Mouse (Mus musculus): ENCODE data around the gene Mpp2. TPM values are rescaled to one million over a fixed set of nuclear protein-coding genes. Genes with fewer than 3 reads are reported as not detected.

The Mpp2 gene
- polyA plus RNA-seq, 1 experiment = not detected

DNA sequence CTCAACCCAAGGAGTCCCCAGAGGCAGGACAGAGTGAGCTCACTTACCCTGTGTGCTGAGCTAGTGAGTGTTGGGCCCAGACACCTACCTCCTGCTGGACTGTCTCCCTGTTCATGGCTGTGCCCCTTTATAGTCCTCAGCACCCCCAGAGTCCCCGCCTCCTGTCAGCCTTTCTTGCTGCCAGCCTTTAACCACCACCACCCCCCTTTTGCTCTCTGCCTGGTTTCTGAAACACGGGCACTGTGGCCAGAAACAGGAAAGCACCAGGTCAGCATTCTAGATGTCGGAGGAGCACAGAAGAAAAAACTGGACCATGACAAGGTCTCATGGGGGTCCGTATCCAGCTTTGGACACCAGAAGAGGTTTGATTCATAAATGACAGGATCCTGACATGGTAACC is 12.9 kb upstream of the Mpp2 start, which contains the start of gene Ppy:
Ppy (minus strand) TSS at position 101 of the 400 bp plus-strand sequence.
- TF ChIP-seq CTCF (IDR thresholded peaks at IDR 0.05; ENCODE audit: low read depth, low read length) = no peak
- TF ChIP-seq POLR2A (IDR thresholded peaks at IDR 0.05; ENCODE audit: borderline replicate concordance, low read depth, low read length) = no peak
- Histone ChIP-seq H3K4me1 (ENCODE audit: control insufficient read depth, insufficient read depth, low read length) (peaks cover 6% of the 10 kb centered on the region), H3K4me3 (ENCODE audit: insufficient read depth, low read length) (no peak within 1 kb of the TSS), H3K27ac (ENCODE audit: insufficient read depth, low read depth, low read length) (no peak within 1 kb of the TSS)

GRCm38 (mm10) chr11:102096887-102097391 is 8.6 kb upstream of the Mpp2 start:
- peaks cover 6% of the 10 kb centered on the region for H3K4me1 ChIP-seq (ENCODE audit: control insufficient read depth, insufficient read depth, low read length)

DNA sequence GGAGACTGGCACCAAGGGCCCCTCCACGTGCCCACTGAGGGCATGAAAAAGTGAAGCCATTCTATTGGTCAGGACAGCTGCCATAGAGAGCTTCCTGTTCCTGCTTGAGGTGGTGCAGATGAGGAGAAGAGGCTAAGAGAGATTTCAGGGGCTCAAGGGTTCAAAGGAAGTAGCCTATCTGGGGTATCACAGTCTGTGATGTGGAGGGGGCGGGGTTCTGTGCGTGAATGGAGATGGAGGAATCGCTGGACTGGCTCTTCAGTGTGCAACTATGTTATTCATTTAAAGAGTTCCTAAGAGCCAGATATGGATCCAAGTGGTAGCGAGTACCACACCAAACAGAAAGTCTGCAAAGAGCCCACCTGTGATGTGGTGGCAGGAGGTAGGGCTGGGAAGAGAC is 8.1 kb upstream of the Mpp2 start:
- no peak overlapping the region for H3K4me3 ChIP-seq (ENCODE audit: insufficient read depth, low read length)
- peaks cover 6% of the 10 kb centered on the region for H3K4me1 ChIP-seq (ENCODE audit: control insufficient read depth, insufficient read depth, low read length)

More at GRCm38 (mm10) chr11:102096887-102097391, 8.6 kb upstream of the Mpp2 start:
- TF ChIP-seq POLR2A (IDR thresholded peaks at IDR 0.05; ENCODE audit: borderline replicate concordance, low read depth, low read length) (no peak), CTCF (IDR thresholded peaks at IDR 0.05; ENCODE audit: low read depth, low read length) (peak; percentile 28; the same call in 1 of the 2 replicates)
- Histone ChIP-seq H3K4me3 (ENCODE audit: insufficient read depth, low read length) (peak overlapping the region; percentile 39), H3K27ac (ENCODE audit: insufficient read depth, low read depth, low read length) (no peak overlapping the region)

GRCm38 (mm10) chr11:102095676-102096075 is 7.4 kb upstream of the Mpp2 start:
- TF ChIP-seq CTCF (IDR thresholded peaks at IDR 0.05; ENCODE audit: low read depth, low read length) (no peak), POLR2A (IDR thresholded peaks at IDR 0.05; ENCODE audit: borderline replicate concordance, low read depth, low read length) (no peak)
- Histone ChIP-seq H3K4me1 (ENCODE audit: control insufficient read depth, insufficient read depth, low read length) (peaks cover 6% of the 10 kb centered on the region), H3K27ac (ENCODE audit: insufficient read depth, low read depth, low read length) (no peak overlapping the region), H3K4me3 (ENCODE audit: insufficient read depth, low read length) (no peak overlapping the region)

More for the DNA sequence above, 8.1 kb upstream of the Mpp2 start:
- TF ChIP-seq CTCF (IDR thresholded peaks at IDR 0.05; ENCODE audit: low read depth, low read length) (no peak), POLR2A (IDR thresholded peaks at IDR 0.05; ENCODE audit: borderline replicate concordance, low read depth, low read length) (no peak)
- no peak overlapping the region for H3K27ac ChIP-seq (ENCODE audit: insufficient read depth, low read depth, low read length)

DNA sequence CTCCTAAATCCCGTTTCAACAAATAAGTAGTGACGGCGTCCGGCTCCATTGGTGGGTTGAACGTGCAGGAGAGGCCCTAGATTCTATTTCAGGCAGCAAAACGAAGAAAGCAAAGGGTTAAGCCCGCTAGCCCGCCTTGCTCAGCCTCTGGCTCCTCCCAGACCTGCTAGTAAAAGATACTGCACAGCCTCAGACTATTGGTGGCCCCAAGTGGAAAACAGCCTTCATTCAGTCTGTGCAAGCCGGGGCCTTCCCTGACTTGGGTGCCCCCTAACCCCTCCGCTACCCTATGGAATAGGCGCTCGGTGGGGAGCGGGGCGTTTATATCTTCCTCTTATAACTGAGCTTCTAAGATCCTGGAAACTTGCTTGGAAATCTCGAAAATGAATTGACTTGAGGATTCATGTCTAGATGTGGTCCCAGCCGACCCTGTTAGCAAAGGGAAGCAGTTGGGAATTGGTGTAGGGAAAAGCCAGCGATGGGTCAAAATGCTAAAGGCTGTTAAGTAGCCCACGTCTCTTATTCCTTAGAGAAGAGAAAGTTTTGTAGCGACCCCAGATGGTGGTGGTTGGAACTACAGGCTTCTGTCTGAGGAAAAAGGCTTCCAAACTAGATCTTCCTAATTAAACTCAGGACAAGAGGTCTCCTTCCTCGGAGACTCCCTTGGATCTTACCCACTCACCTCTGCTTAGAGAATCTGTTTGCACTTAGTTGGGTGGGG is 933 bp upstream of the Mpp2 start:
- H3K4me1 ChIP-seq (ENCODE audit: control insufficient read depth, insufficient read depth, low read length) = peaks cover 2% of the 10 kb centered on the region; the same call in 1 of the 2 replicates
- TF ChIP-seq POLR2A (IDR thresholded peaks at IDR 0.05; ENCODE audit: borderline replicate concordance, low read depth, low read length) = no peak
- TF ChIP-seq CTCF (IDR thresholded peaks at IDR 0.05; ENCODE audit: low read depth, low read length) = peak; percentile 32; the same call in 1 of the 2 replicates
- no peak overlapping the region for H3K27ac ChIP-seq (ENCODE audit: insufficient read depth, low read depth, low read length)
- peak overlapping the region; percentile 46 for H3K4me3 ChIP-seq (ENCODE audit: insufficient read depth, low read length)

DNA sequence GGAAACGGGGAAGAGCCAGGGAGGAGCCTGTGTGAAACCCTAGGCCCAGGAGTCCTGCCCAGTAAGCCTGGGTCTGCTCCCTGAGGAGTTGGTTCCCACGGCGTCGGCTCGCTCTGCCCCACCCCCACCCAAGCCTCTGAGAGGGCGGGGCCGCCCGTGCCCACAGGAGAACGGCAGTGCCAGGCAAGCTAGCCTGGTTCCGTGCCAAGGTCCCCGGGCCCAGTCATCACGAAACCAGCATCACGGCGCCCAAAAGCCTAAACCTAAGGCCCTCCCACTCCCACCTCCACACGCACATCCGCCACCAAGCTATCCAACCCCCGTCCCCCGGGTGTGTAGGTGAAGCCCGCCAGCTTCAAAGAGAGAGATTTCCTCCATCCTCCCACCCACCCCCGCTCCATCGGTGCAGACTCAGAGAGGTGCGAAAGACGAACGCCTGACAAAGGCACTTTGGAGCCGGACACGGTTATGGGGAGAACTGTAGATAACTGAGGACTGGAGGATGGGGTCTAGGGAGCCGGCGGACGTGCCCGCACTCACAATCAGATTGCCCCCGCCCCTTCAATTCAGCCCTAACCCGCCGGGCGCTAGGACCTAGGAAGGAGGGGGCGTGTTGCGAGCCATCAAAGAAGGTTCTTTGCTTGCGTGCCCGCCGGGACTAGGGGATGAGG is 1.1 kb downstream of the Mpp2 start:
- Histone ChIP-seq H3K27ac (ENCODE audit: insufficient read depth, low read depth, low read length) (no peak overlapping the region), H3K4me1 (ENCODE audit: control insufficient read depth, insufficient read depth, low read length) (peaks cover 2% of the 10 kb centered on the region; the same call in 1 of the 2 replicates), H3K4me3 (ENCODE audit: insufficient read depth, low read length) (0 out of 2 replicates have a peak overlapping the region, but pooled peaks have one; percentile 2)
- TF ChIP-seq CTCF (IDR thresholded peaks at IDR 0.05; ENCODE audit: low read depth, low read length) (no peak), POLR2A (IDR thresholded peaks at IDR 0.05; ENCODE audit: borderline replicate concordance, low read depth, low read length) (no peak)

DNA sequence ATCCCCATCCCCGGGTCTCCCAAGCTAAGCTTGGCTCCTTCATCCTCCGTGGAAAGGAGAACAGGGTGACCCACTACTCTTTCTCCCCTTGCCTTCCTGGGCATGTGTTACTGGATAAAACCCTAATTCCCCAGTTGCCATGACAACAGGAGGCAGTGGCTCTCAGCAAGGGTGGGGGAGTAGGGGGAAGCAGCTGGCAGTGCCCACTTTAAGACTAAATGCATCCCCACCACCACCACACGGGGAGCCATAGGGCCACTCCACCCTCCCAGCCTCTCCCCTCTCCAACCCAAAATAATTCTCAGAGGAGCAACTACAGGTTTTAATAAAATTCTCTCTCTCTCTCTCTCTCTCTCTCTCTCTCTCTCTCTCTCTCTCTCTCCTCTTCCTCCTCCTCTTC is 2.0 kb downstream of the Mpp2 start:
- no peak overlapping the region for H3K4me3 ChIP-seq (ENCODE audit: insufficient read depth, low read length)
- peaks cover 2% of the 10 kb centered on the region; the same call in 1 of the 2 replicates for H3K4me1 ChIP-seq (ENCODE audit: control insufficient read depth, insufficient read depth, low read length)
- no peak overlapping the region for H3K27ac ChIP-seq (ENCODE audit: insufficient read depth, low read depth, low read length)
- TF ChIP-seq POLR2A (IDR thresholded peaks at IDR 0.05; ENCODE audit: borderline replicate concordance, low read depth, low read length) (no peak), CTCF (IDR thresholded peaks at IDR 0.05; ENCODE audit: low read depth, low read length) (no peak)

DNA sequence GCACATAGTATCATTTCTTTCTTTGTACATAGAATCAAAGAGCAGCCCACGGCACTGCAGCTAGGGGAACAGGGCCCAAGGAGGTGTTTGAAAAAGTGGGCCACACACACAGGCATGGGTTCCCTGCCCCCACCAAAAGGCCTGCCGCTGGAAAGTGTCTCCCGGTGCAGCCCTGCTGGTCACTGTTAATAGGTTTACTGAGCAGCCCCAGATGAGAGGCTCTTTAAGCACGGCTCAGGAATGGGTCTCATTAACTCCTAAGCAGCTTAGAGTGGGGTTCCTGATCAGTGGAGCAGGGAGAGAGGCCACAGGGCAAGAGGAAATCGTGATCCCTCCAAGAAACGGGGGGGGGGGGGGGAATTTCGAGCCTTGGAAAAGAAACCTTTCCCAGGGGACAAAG is 4.2 kb downstream of the Mpp2 start:
- Histone ChIP-seq H3K4me3 (ENCODE audit: insufficient read depth, low read length) (no peak overlapping the region), H3K4me1 (ENCODE audit: control insufficient read depth, insufficient read depth, low read length) (peaks cover 2% of the 10 kb centered on the region; the same call in 1 of the 2 replicates), H3K27ac (ENCODE audit: insufficient read depth, low read depth, low read length) (no peak overlapping the region)
- TF ChIP-seq CTCF (IDR thresholded peaks at IDR 0.05; ENCODE audit: low read depth, low read length) (no peak), POLR2A (IDR thresholded peaks at IDR 0.05; ENCODE audit: borderline replicate concordance, low read depth, low read length) (no peak)

DNA sequence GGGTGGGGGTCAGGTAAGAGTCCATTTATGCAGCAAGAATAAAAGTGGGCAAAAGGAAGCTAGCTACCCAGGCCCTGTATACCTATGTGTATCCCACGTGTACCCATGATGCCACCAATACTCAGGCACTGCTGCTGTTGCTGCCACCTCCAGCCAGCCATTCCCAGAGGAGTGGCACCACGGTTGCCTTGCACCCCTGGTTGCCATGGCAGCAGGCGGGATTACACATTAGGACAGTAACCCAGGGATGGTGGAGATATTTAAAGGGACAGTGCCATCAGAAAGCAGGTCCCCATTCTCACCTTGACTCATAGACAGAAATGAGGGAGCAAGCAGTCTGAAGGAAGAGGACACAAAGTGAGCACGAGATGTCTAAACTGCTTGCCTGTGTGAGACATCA is 5.1 kb downstream of the Mpp2 start:
- Histone ChIP-seq H3K4me1 (ENCODE audit: control insufficient read depth, insufficient read depth, low read length) (peaks cover 2% of the 10 kb centered on the region; the same call in 1 of the 2 replicates), H3K4me3 (ENCODE audit: insufficient read depth, low read length) (no peak overlapping the region), H3K27ac (ENCODE audit: insufficient read depth, low read depth, low read length) (no peak overlapping the region)
- no peak for TF ChIP-seq POLR2A (IDR thresholded peaks at IDR 0.05; ENCODE audit: borderline replicate concordance, low read depth, low read length)
- TF ChIP-seq CTCF (IDR thresholded peaks at IDR 0.05; ENCODE audit: low read depth, low read length) = no peak

DNA sequence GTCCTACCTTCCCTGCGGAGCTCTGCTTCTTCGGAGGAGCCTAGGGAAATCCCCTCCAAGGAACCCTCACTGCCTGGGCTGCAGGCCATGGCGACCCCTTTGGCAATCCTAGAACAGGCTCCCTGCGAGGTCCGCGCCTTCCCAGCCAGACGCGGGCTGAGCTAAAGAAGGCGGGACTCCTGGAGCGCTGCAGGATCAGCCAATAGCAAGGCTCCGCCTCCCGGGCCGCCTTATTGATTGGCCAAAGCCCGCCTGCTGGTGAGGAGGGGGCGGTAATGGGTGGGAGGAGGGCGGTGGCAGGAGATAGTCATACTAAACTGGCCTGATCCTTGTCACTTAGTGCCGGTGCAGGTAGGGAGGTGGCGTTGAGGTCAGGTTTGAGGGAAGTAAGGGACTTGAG is 6.0 kb downstream of the Mpp2 start:
- no peak overlapping the region for H3K27ac ChIP-seq (ENCODE audit: insufficient read depth, low read depth, low read length)
- no peak overlapping the region for H3K4me3 ChIP-seq (ENCODE audit: insufficient read depth, low read length)
- no peak for TF ChIP-seq POLR2A (IDR thresholded peaks at IDR 0.05; ENCODE audit: borderline replicate concordance, low read depth, low read length)
- TF ChIP-seq CTCF (IDR thresholded peaks at IDR 0.05; ENCODE audit: low read depth, low read length) = no peak

More for the DNA sequence above, 6.0 kb downstream of the Mpp2 start:
- no peaks in the 10 kb centered on the region for H3K4me1 ChIP-seq (ENCODE audit: control insufficient read depth, insufficient read depth, low read length)
